Mouse (Mus musculus): ENCODE measurements around the gene Pip4k2a.

- TF ChIP-seq CTCF (IDR thresholded peaks at IDR 0.05; ENCODE audit: insufficient read depth, low read length): no peak
- TF ChIP-seq POLR2A (IDR thresholded peaks at IDR 0.05; ENCODE audit: borderline replicate concordance, extremely low read depth, low read depth, low read length): no peak
Measured at GRCm38 (mm10) chr2:18965108-18965507, 32.8 kb downstream of the Pip4k2a start.

Data from lung, adult 2 months (tissue).